Mouse (Mus musculus) heart, postnatal 0 days (tissue): ENCODE results near the gene Olfr1019. TPM values are rescaled to one million over a fixed set of nuclear protein-coding genes. Genes with fewer than 3 reads are reported as not detected.

Experiments
- ATAC-seq: fragments of 200-750 bp; cut with Nextera tagmentation; 2 replicates; pipeline ENCODE4 v1.8.0; 2017; ENCODE audit warnings: low read depth, moderate number of reproducible peaks, moderate library complexity; ENCODE audit not compliant: insufficient read depth
- DNase-seq: peaks from one replicate; pipeline ENCODE4 v3.0.0-alpha.2; 2016; ENCODE audit warnings: low spot score
- H3K27ac ChIP-seq: fragments of 300-500 bp; sonication (generic); 2 replicates; pipeline ENCODE4 v1.5.1; 2014; ENCODE audit warnings: low read depth, mild to moderate bottlenecking
- H3K27me3 ChIP-seq: fragments of 300-500 bp; sonication (generic); 2 replicates; pipeline ENCODE4 v1.6.1; 2014; ENCODE audit warnings: low read length, mixed read lengths; ENCODE audit not compliant: control insufficient read depth, insufficient read depth
- H3K36me3 ChIP-seq: fragments of 300-500 bp; sonication (generic); replicated peaks from 2 replicates; pipeline ENCODE4 v1.6.1; 2014; ENCODE audit warnings: low read length, mixed read lengths; ENCODE audit not compliant: control insufficient read depth, insufficient read depth
- H3K4me1 ChIP-seq: fragments of 300-500 bp; sonication (generic); 2 replicates; pipeline ENCODE4 v1.6.1; 2014; ENCODE audit warnings: antibody characterized with exemption; ENCODE audit not compliant: control insufficient read depth, insufficient read depth
- H3K4me2 ChIP-seq: fragments of 300-500 bp; sonication (generic); 2 replicates; pipeline ENCODE4 v1.6.1; 2014; ENCODE audit warnings: low read depth, mild to moderate bottlenecking, low read length, moderate library complexity
- H3K4me3 ChIP-seq: fragments of 300-500 bp; sonication (generic); 2 replicates; pipeline ENCODE4 v1.5.1; 2014; ENCODE audit warnings: low read depth, low read length
- H3K9ac ChIP-seq: fragments of 300-500 bp; sonication (generic); replicated peaks from 2 replicates; pipeline ENCODE4 v1.6.1; 2014; ENCODE audit warnings: low read depth, low read length, mixed read lengths
- H3K9me3 ChIP-seq: fragments of 300-500 bp; sonication (generic); replicated peaks from 2 replicates; pipeline ENCODE4 v1.6.1; 2016; ENCODE audit warnings: low read length; ENCODE audit not compliant: control insufficient read depth
- CTCF ChIP-seq: IDR thresholded peaks from 2 replicates; pipeline ENCODE4 v1.5.1; 2016; ENCODE audit warnings: antibody characterized with exemption, control low read depth, low read depth
- EP300 ChIP-seq: IDR thresholded peaks from 2 replicates; pipeline ENCODE4 v1.6.1; 2016; ENCODE audit warnings: antibody characterized with exemption, low read depth
- WGBS: fragments of 180-500 bp; shearing (Covaris S2); extraction: QIAGEN DNeasy Blood & Tissue Kit; methylation state at CpG from one replicate; pipeline ENCODE4 v1.1.7; 2014; 5-methylcytosine and 5-hydroxymethylcytosine counted together
- polyA plus RNA-seq: library from polyadenylated mRNA; unstranded; fragments of >200 nt; fragmentation: Nextera tagmentation; extraction: Ambion mirVana; gene quantifications from 2 replicates; pipeline ENCODE4 v1.2.1, GENCODE M21; 2015
- total RNA-seq: library from RNA; depleted of rRNA; stranded (reverse); fragments of >200 nt; gene quantifications from 2 replicates; pipeline ENCODE4 v1.2.3, GENCODE M21; 2014; ENCODE audit warnings: low replicate concordance; rRNA removed

The Olfr1019 gene
- total and polyA plus RNA-seq, 2 experiments from 2014 or later = not detected

DNA sequence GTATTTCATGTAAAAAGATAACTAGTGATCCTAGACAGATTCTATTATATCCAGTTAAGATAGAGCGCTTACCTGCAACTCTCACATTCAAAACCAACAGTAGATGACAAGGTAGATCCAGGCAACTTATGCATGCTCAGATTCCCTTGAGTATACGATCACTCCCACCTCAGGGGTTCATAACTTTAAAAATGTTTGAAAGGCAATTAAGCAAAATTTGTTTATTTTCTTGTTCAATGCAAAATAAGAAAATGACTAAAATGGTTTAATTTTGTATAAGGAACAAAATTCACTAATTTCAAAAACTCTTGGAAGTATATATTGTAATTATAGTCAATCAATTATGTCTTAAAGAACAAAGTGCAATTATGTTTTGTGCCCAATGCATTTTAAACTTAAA lies 42.8 kb downstream of the Olfr1019 start, which contains the start of gene Olfr1016:
TSS of gene Olfr1016 (minus strand) at position 101 of the 400 bp plus-strand sequence.
- WGBS = 79% methylated on average over 2 of the region's 2 CpGs
- no peaks in the 10 kb centered on the region for H3K36me3 ChIP-seq
- DNase-seq = no peak

DNA sequence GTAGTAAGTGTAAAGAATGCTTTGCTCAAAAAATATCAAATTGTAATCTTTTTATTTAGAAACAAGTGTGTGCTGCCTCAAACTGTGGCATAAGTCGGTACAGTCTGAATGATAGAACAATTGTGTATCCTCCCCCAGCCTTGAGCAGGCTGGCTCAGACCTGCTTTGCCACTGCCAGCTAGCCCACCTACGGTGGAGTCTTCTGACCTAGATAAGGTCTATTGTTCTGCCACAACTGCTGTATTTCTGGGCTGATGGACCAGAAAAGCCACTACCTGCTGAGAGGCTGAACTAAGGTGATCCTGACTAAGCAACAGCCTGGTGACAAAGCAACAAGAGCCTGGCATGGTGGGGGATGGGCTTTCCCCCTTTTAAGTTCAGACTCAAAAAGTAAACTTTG lies 53.0 kb downstream of the Olfr1019 start:
- Histone ChIP-seq H3K36me3 (no peaks in the 10 kb centered on the region), H3K27me3 (no peaks in the 10 kb centered on the region), H3K4me3 (no peak overlapping the region), H3K9me3 (no peaks in the 10 kb centered on the region), H3K9ac (no peak overlapping the region), H3K4me2 (no peak overlapping the region), H3K27ac (no peak overlapping the region), H3K4me1 (no peaks in the 10 kb centered on the region)
- DNase-seq = no peak
- ATAC-seq = no peak
- 55% methylated on average over 2 of the region's 2 CpGs for WGBS
- no peak for TF ChIP-seq CTCF
- TF ChIP-seq EP300 = no peak

More for the DNA sequence above, 42.8 kb downstream of the Olfr1019 start, which contains the start of gene Olfr1016:
- no peak for TF ChIP-seq EP300
- no peak for TF ChIP-seq CTCF
- Histone ChIP-seq H3K9me3 (no peaks in the 10 kb centered on the region), H3K4me1 (no peaks in the 10 kb centered on the region), H3K9ac (no peak within 1 kb of the TSS), H3K4me3 (no peak within 1 kb of the TSS), H3K27ac (no peak within 1 kb of the TSS), H3K27me3 (no peaks in the 10 kb centered on the region), H3K4me2 (no peak within 1 kb of the TSS)
- ATAC-seq = no peak

Other genes starting within 250 kb of the Olfr1019 start
- gene Olfr1000, start 233.6 kb downstream of the Olfr1019 start, total RNA-seq = not detected in 2 replicates
- gene Olfr1000, start 233.6 kb downstream of the Olfr1019 start, polyA plus RNA-seq = not detected in 2 replicates
- not detected in 2 replicates for gene Olfr1002, start 194.8 kb downstream of the Olfr1019 start, total RNA-seq
- not detected in 2 replicates for gene Olfr1002, start 194.8 kb downstream of the Olfr1019 start, polyA plus RNA-seq
- not detected in 2 replicates for gene Olfr154, start 181.0 kb downstream of the Olfr1019 start, total RNA-seq
- not detected in 2 replicates for gene Olfr154, start 181.0 kb downstream of the Olfr1019 start, polyA plus RNA-seq
- gene Olfr1006, start 166.7 kb downstream of the Olfr1019 start, total RNA-seq = not detected in 2 replicates
- not detected in 2 replicates for gene Olfr1006, start 166.7 kb downstream of the Olfr1019 start, polyA plus RNA-seq
- gene Olfr1008, start 156.1 kb downstream of the Olfr1019 start, total RNA-seq = not detected in 2 replicates
- gene Olfr1008, start 156.1 kb downstream of the Olfr1019 start, polyA plus RNA-seq = not detected in 2 replicates
- gene Olfr1009, start 130.1 kb downstream of the Olfr1019 start, total RNA-seq = not detected in 2 replicates
- not detected in 2 replicates for gene Olfr1009, start 130.1 kb downstream of the Olfr1019 start, polyA plus RNA-seq
- gene Olfr1012, start 82.7 kb downstream of the Olfr1019 start, total RNA-seq = not detected in 2 replicates
- not detected in 2 replicates for gene Olfr1012, start 82.7 kb downstream of the Olfr1019 start, polyA plus RNA-seq
- gene Olfr1013, start 78.4 kb downstream of the Olfr1019 start, total RNA-seq = not detected in 2 replicates
- gene Olfr1013, start 78.4 kb downstream of the Olfr1019 start, polyA plus RNA-seq = not detected in 2 replicates
- gene Olfr1014, start 72.8 kb downstream of the Olfr1019 start, total RNA-seq = not detected in 2 replicates
- not detected in 2 replicates for gene Olfr1014, start 72.8 kb downstream of the Olfr1019 start, polyA plus RNA-seq
- gene Olfr1015, start 63.5 kb downstream of the Olfr1019 start, total RNA-seq = not detected in 2 replicates
- not detected in 2 replicates for gene Olfr1015, start 63.5 kb downstream of the Olfr1019 start, polyA plus RNA-seq
- not detected in 2 replicates for gene Olfr1016, start 42.9 kb downstream of the Olfr1019 start, total RNA-seq
- gene Olfr1016, start 42.9 kb downstream of the Olfr1019 start, polyA plus RNA-seq = not detected in 2 replicates
- not detected in 2 replicates for gene Olfr1018, start 27.0 kb downstream of the Olfr1019 start, total RNA-seq
- not detected in 2 replicates for gene Olfr1018, start 27.0 kb downstream of the Olfr1019 start, polyA plus RNA-seq
- not detected in 2 replicates for gene Olfr1020, start 1.5 kb upstream of the Olfr1019 start, total RNA-seq
- not detected in 2 replicates for gene Olfr1020, start 1.5 kb upstream of the Olfr1019 start, polyA plus RNA-seq
- not detected in 2 replicates for gene Olfr1022, start 23.1 kb upstream of the Olfr1019 start, total RNA-seq
- not detected in 2 replicates for gene Olfr1022, start 23.1 kb upstream of the Olfr1019 start, polyA plus RNA-seq
- gene Olfr1023, start 40.2 kb upstream of the Olfr1019 start, total RNA-seq = not detected in 2 replicates
- gene Olfr1023, start 40.2 kb upstream of the Olfr1019 start, polyA plus RNA-seq = not detected in 2 replicates
- gene Olfr1024, start 59.6 kb upstream of the Olfr1019 start, total RNA-seq = not detected in 2 replicates
- gene Olfr1024, start 59.6 kb upstream of the Olfr1019 start, polyA plus RNA-seq = not detected in 2 replicates
- gene Olfr1025-ps1, start 69.7 kb upstream of the Olfr1019 start, total RNA-seq = not detected in 2 replicates
- not detected in 2 replicates for gene Olfr1025-ps1, start 69.7 kb upstream of the Olfr1019 start, polyA plus RNA-seq
- gene Olfr1026, start 76.1 kb upstream of the Olfr1019 start, total RNA-seq = not detected in 2 replicates
- not detected in 2 replicates for gene Olfr1026, start 76.1 kb upstream of the Olfr1019 start, polyA plus RNA-seq
- gene Olfr1028, start 105.0 kb upstream of the Olfr1019 start, total RNA-seq = not detected in 2 replicates
- not detected in 2 replicates for gene Olfr1028, start 105.0 kb upstream of the Olfr1019 start, polyA plus RNA-seq
- gene Olfr1029, start 128.4 kb upstream of the Olfr1019 start, total RNA-seq = not detected in 2 replicates
- gene Olfr1029, start 128.4 kb upstream of the Olfr1019 start, polyA plus RNA-seq = not detected in 2 replicates
- gene Olfr1030, start 133.8 kb upstream of the Olfr1019 start, total RNA-seq = not detected in 2 replicates
- gene Olfr1030, start 133.8 kb upstream of the Olfr1019 start, polyA plus RNA-seq = not detected in 2 replicates
- not detected in 2 replicates for gene Olfr1031, start 144.8 kb upstream of the Olfr1019 start, total RNA-seq
- gene Olfr1031, start 144.8 kb upstream of the Olfr1019 start, polyA plus RNA-seq = not detected in 2 replicates
- not detected in 2 replicates for gene Olfr1032, start 160.1 kb upstream of the Olfr1019 start, total RNA-seq
- gene Olfr1032, start 160.1 kb upstream of the Olfr1019 start, polyA plus RNA-seq = not detected in 2 replicates
- 0.31 and 4.0 TPM in 2 replicates for gene Olfr1033, start 175.2 kb upstream of the Olfr1019 start, total RNA-seq
- 4.0 and 5.4 TPM in 2 replicates for gene Olfr1033, start 175.2 kb upstream of the Olfr1019 start, polyA plus RNA-seq
- gene Olfr1034, start 200.4 kb upstream of the Olfr1019 start, total RNA-seq = 0.35 TPM in 1 of 2 replicates, not detected in the other
- 0.04 and 0.05 TPM in 2 replicates for gene Olfr1034, start 200.4 kb upstream of the Olfr1019 start, polyA plus RNA-seq
- gene Olfr1036, start 228.5 kb upstream of the Olfr1019 start, total RNA-seq = not detected in 2 replicates
- not detected in 2 replicates for gene Olfr1036, start 228.5 kb upstream of the Olfr1019 start, polyA plus RNA-seq
- gene Olfr1037, start 241.9 kb upstream of the Olfr1019 start, total RNA-seq = not detected in 2 replicates
- not detected in 2 replicates for gene Olfr1037, start 241.9 kb upstream of the Olfr1019 start, polyA plus RNA-seq